Mouse (Mus musculus) mesoderm, embryonic 11.5 days (tissue): ENCODE results near the gene Slc25a43.

Source experiments
- DNase-seq: peaks from one replicate; pipeline ENCODE4 v3.0.0-alpha.2; 2012; ENCODE audit warnings: low read depth, low spot score

The Slc25a43 gene

DNA sequence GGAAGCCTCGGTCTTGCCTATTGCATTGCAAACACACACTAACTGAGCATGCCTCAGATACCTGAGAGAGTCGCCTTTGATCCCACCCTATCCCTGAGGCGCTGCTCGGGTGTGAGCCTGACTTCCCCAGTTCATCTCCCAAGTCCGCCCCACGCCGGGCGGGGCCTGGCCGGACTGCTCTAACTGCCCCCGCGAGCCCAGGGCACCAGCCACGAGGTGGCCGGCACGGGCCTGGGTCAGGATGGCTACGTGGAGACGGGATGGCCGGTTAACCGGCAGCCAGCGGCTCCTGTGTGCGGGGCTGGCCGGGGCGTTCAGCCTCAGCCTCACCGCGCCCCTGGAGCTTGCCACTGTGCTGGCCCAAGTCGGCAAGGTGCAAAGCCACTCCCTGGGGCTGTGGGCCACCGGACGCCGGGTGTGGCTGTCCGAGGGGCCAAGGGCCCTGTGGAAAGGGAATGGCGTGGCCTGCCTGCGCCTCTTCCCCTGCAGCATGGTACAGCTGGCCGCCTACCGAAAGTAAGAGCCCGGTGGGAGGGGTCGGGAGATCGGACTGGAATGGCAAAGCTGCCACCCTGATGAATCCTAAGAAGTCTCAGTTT is at the start of gene Slc25a43:
Slc25a43 (plus strand) TSS at position 157 of the 599 bp plus-strand sequence.
- DNase-seq: peak; percentile 9

- no peak for DNase-seq
Observed at GRCm38 (mm10) chrX:36740124-36740951, 3.1 kb upstream of the Slc25a43 start.

- no peak for DNase-seq
Observed at GRCm38 (mm10) chrX:36741278-36741677, 2.2 kb upstream of the Slc25a43 start.

DNA sequence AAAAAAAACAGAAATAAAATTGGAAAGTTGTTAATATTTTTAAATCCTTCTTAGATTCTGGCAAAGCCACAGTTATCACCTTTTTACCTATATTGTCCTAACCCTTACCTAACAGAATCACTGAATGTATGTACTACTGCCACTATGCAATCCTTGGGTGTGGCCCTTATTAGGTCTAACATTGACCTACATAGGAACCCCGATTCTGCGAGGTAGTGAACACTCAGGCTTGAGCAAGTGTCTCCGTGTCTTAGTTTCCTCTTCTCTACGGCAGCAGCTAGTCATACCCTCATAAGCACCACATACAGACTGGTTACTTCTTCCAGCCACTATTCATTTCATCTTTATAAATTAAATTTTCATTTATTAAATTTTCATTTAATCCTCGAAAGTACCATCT is 715 bp upstream of the Slc25a43 start:
- no peak for DNase-seq

DNA sequence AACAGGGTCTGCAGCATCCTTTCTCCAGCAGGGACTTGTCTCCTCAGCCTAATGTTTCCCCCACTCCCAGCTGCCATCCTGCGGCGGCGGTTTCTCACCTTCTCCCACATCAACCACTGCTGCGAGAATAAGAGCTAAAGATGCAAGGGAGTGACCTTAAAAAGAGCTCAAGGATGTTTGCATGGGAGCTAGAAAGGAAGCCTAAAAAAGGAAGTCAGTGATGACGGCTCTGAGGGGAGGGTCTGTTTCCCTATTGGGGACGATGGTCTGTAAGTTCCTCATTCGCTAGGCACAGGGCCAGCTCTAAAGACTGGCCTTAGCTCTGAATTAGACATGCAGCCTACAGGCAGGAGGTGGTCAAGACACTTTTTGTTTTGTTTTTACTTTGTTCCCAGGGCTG is 1.3 kb downstream of the Slc25a43 start:
- DNase-seq: no peak

GRCm38 (mm10) chrX:36745333-36745732 is 1.9 kb downstream of the Slc25a43 start:
- no peak for DNase-seq

DNA sequence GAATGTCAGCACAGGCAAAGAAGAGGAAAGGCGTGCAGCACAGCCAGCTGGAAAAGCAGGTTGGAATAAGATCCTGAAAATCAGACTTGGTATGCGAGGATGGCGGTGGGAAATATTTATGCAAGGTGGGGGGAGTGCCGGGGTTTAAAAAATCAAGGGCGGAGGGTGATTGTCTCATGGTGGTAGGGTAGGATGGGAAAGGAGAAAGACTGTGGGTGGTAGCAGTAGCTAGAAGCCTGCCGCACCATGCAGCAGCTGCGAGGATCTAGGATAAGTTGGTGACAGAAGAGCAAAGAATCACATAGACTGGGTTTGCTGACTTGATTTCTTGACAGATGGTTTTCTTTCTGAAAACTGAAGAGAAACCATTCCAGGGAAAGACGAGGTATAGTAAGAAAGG is 3.3 kb downstream of the Slc25a43 start:
- no peak for DNase-seq

GRCm38 (mm10) chrX:36748573-36748972 is 5.1 kb downstream of the Slc25a43 start:
- DNase-seq: no peak

- DNase-seq: no peak
Observed at GRCm38 (mm10) chrX:36749281-36749785, 5.9 kb downstream of the Slc25a43 start.

GRCm38 (mm10) chrX:36750591-36750990 is 7.1 kb downstream of the Slc25a43 start:
- DNase-seq: no peak

GRCm38 (mm10) chrX:36752586-36752985 is 9.1 kb downstream of the Slc25a43 start:
- no peak for DNase-seq

DNA sequence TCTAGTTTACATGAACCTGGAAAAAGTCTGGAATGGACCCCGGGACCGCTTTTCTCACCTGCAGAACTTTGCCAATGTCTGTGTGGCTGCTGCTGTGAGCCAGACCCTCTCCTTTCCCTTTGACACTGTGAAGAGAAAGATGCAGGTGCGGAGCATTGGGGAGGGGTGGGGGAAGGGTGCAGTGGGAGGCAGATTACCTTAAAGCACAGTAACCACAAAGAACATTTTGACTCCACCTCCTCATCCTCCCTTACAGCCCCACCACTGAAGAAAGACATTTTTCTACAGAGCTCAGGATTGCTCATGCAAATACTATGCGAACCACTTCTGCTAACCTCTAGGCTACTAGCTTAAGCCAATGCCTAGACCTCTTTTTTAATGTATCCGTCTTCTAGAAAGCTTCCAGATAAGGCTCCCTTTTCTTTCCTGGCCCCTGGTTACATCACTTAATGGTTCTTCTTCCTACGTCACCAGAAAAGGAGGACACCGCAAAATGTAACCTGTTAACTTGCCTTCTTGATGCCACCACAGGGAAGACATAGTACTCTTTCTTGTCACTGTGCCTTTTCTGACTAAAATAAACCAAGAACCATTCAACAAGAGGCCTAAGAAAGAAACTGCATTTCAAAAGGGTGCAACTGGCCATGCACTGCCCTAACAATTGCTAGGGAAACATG is 14.5 kb downstream of the Slc25a43 start:
- no peak for DNase-seq

- no peak for DNase-seq
Observed at GRCm38 (mm10) chrX:36758566-36758965, 15.1 kb downstream of the Slc25a43 start.

GRCm38 (mm10) chrX:36760946-36761635 is 17.6 kb downstream of the Slc25a43 start:
- peak; percentile 64 for DNase-seq

DNA sequence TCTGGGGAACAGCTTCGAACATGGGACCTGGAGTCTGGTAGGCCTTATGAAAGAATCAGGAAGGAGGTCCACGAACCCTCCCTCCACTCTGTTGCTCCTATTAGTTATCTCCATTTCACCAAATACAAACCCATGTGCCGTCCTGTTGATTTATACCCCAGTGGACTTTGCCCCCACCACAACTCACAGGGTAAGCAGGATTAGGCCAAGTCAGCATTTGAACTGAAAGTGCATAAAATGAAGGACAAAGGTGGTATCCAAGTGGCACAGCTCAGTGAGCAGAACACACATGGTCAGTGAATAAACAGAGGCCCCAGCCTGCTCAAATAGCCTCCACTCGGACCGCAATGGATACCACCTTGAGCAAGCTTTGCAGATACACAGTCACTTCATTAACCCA is 18.8 kb downstream of the Slc25a43 start:
- no peak for DNase-seq

DNA sequence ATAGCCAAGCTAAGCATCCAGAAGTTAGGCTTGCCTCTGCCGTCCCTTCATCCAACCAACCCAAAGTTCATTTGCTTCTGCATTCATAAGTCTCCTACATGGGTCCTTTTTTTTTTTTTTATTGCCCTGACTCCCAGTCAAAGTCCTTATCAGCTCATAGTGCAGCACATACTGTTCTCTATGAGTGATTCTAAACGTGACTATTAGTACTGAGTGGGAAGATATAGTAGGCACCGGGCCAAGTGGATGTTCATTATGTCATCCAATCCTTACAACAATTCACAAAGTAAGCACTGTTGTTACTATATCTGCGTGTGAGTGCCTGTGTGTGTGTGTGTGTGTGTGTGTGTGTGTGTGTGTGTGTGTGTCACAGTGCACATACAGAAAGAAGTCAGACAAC is 19.4 kb downstream of the Slc25a43 start:
- no peak for DNase-seq

GRCm38 (mm10) chrX:36763298-36763933 is 20.0 kb downstream of the Slc25a43 start:
- peak; percentile 15 for DNase-seq

- DNase-seq: no peak
Observed at GRCm38 (mm10) chrX:36763934-36764317, 20.5 kb downstream of the Slc25a43 start.

- no peak for DNase-seq
Observed at GRCm38 (mm10) chrX:36767386-36767785, 23.9 kb downstream of the Slc25a43 start.

- no peak for DNase-seq
Observed at GRCm38 (mm10) chrX:36772591-36772990, 29.1 kb downstream of the Slc25a43 start.

GRCm38 (mm10) chrX:36775520-36775919 is 32.1 kb downstream of the Slc25a43 start:
- DNase-seq: no peak
